Mouse (Mus musculus): ENCODE results near the gene Cbx1.

GRCm38 (mm10) chr11:96767096-96767495 lies 21.8 kb upstream of the Cbx1 start:
- TF ChIP-seq CTCF (IDR thresholded peaks at IDR 0.05; ENCODE audit: low read depth): no peak
- no peak for TF ChIP-seq EP300 (IDR thresholded peaks at IDR 0.05; ENCODE audit: low read depth)

Measured in liver, embryonic 14.5 days (tissue).